Mouse (Mus musculus) spleen, adult 2 months (tissue): ENCODE measurements around the gene Abcb8.

ENCODE experiments used
- CTCF ChIP-seq: fragments of 200-500 bp; IDR thresholded peaks from 2 replicates; pipeline ENCODE4 v1.5.1; 2011; ENCODE audit warnings: mild to moderate bottlenecking, inconsistent platforms; ENCODE audit not compliant: insufficient read depth, insufficient read length, insufficient replicate concordance; ENCODE audit errors: extremely low read depth
- POLR2A ChIP-seq: fragments of 200-500 bp; IDR thresholded peaks from 2 replicates; pipeline ENCODE4 v1.6.1; 2011; ENCODE audit warnings: low read depth, low read length, inconsistent platforms

DNA sequence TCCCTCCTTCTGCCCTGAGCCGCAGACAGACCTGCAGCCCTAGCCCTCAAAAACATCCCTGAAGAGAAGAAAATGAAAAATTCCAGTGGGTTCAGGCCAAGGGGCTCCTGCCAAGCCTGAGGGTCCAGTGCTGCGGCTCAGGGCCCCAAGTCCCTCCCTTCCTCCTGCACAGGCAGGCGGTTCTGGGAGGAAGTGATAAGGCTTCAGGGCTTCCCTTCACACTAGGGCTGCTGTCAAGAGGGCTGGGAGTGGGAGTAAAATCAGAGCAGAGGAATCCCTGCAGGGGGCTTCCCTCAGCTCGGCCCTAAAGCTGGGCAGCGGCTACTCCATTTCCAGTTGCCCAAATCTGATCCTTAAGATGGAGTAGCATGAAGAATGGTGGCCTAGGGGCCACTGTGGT, 27.9 kb upstream of the Abcb8 start:
- TF ChIP-seq CTCF, result no peak
- no peak for TF ChIP-seq POLR2A
